In the genomic region with DNA sequence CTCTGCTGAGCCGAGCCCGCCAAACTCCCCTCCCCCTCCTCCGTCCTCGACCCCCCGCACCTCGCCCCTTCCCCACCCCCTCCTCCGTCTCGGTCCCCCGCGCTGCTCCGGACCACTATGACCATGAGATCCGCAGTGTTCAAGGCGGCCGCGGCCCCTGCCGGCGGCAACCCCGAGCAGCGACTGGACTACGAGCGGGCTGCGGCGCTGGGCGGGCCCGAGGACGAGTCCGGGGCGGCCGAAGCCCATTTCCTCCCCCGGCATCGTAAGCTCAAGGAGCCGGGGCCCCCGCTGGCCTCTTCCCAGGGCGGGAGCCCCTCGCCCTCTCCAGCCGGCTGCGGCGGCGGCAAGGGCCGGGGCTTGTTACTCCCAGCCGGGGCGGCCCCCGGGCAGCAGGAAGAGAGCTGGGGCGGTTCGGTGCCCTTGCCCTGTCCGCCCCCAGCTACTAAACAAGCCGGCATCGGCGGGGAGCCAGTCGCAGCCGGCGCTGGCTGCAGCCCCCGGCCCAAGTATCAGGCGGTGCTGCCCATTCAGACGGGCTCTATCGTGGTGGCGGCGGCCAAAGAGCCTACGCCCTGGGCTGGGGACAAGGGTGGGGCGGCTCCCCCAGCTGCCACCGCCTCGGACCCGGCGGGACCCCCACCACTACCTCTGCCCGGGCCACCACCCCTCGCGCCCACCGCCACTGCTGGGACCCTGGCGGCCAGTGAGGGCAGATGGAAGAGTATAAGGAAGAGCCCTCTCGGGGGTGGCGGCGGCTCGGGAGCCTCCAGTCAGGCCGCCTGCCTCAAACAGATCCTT, we compare ENCODE assay signal across 8 mouse cellular contexts. TPM values are rescaled to one million over a fixed set of nuclear protein-coding genes. Genes with fewer than 3 reads are reported as not detected.
DNase-seq lines count a peak whose midpoint lies in the region; ATAC-seq and TF ChIP-seq lines count a peak whose summit lies in the region.

No protein-coding gene starts in this region.

- no peaks in the 10 kb centered on the region for H3K9me3 ChIP-seq in limb, embryonic 10.5 days (replicated peaks)
- H3K9me3 ChIP-seq in midbrain, embryonic 11.5 days (ENCODE audit: control insufficient read depth, low read length), result no peaks in the 10 kb centered on the region
- no peaks in the 10 kb centered on the region for H3K9me3 ChIP-seq in stomach, postnatal 0 days (ENCODE audit: control insufficient read depth, low read length)

- no peaks in the 10 kb centered on the region for H3K27me3 ChIP-seq in limb, embryonic 10.5 days (ENCODE audit: low read depth, poor library complexity, severe bottlenecking)
- no peaks in the 10 kb centered on the region for H3K27me3 ChIP-seq in midbrain, embryonic 11.5 days (ENCODE audit: control insufficient read depth, insufficient read depth, low read length)
- no peaks in the 10 kb centered on the region for H3K27me3 ChIP-seq in stomach, postnatal 0 days (ENCODE audit: control insufficient read depth, insufficient read depth, low read length)

- peaks cover 36% of the 10 kb centered on the region for H3K36me3 ChIP-seq in limb, embryonic 10.5 days
- H3K36me3 ChIP-seq in midbrain, embryonic 11.5 days (ENCODE audit: control insufficient read depth, insufficient read depth, low read length), result peaks cover 9% of the 10 kb centered on the region
- H3K36me3 ChIP-seq in stomach, postnatal 0 days (ENCODE audit: control insufficient read depth, insufficient read depth, low read length), result peaks cover 6% of the 10 kb centered on the region; the same call in 1 of the 2 replicates

- TF ChIP-seq CTCF in stomach, postnatal 0 days (IDR thresholded peaks at IDR 0.05; ENCODE audit: low read depth), result peak; percentile 46

- peak overlapping the region; percentile 97 for H3K4me3 ChIP-seq in limb, embryonic 10.5 days
- peak overlapping the region; percentile 100 for H3K4me3 ChIP-seq in midbrain, embryonic 11.5 days (ENCODE audit: low read depth, low read length)
- peak overlapping the region; percentile 100 for H3K4me3 ChIP-seq in stomach, postnatal 0 days (ENCODE audit: low read depth, low read length)

- H3K4me1 ChIP-seq in limb, embryonic 10.5 days, result peaks cover 53% of the 10 kb centered on the region
- peaks cover 27% of the 10 kb centered on the region for H3K4me1 ChIP-seq in midbrain, embryonic 11.5 days (ENCODE audit: control insufficient read depth, insufficient read depth, low read length)
- 0 out of 2 replicates have a peak, but pooled peaks cover 3% of the 10 kb centered on the region for H3K4me1 ChIP-seq in stomach, postnatal 0 days (replicated peaks; ENCODE audit: control insufficient read depth, insufficient read depth)

- H3K9ac ChIP-seq in midbrain, embryonic 11.5 days (ENCODE audit: low read length), result peak overlapping the region; percentile 99
- H3K9ac ChIP-seq in stomach, postnatal 0 days (ENCODE audit: low read length), result peak overlapping the region; percentile 98

- DNase-seq in embryo, embryonic 10.5 days (ENCODE audit: low spot score), result peak; percentile 60
- DNase-seq in embryo, embryonic 10 days (ENCODE audit: low spot score), result no peak
- peak; percentile 80 for DNase-seq in adrenal gland, postnatal 14 days
- peak; percentile 24 for DNase-seq in heart, postnatal 25 days (ENCODE audit: low spot score)
- no peak for DNase-seq in limb, embryonic 10.5 days (ENCODE audit: low spot score)
- peak; percentile 93 for DNase-seq in midbrain, embryonic 11.5 days (ENCODE audit: low spot score, missing footprints)
- peak; percentile 67 for DNase-seq in stomach, postnatal 0 days (ENCODE audit: low spot score)

- peak; percentile 40 for ATAC-seq in erythroblast, adult 5-6 weeks (replicated peaks; ENCODE audit: low FRiP score, poor library complexity, severe bottlenecking)
- ATAC-seq in midbrain, embryonic 11.5 days (ENCODE audit: low FRiP score), result peak; percentile 64
- peak; percentile 46 for ATAC-seq in stomach, postnatal 0 days (ENCODE audit: low FRiP score, low TSS enrichment)

- TF ChIP-seq EP300 in stomach, postnatal 0 days (optimal IDR thresholded peaks at IDR 0.05), result no peak

- H3K27ac ChIP-seq in limb, embryonic 10.5 days, result peak overlapping the region; percentile 99
- peak overlapping the region; percentile 99 for H3K27ac ChIP-seq in midbrain, embryonic 11.5 days (ENCODE audit: low read depth, low read length)
- peak overlapping the region; percentile 100 for H3K27ac ChIP-seq in stomach, postnatal 0 days (replicated peaks)

- under 1% methylated on average over 66 of the region's 74 CpGs for WGBS in limb, embryonic 10.5 days
- WGBS in midbrain, embryonic 11.5 days, result 1% methylated on average over 62 of the region's 74 CpGs
- WGBS in stomach, postnatal 0 days, result under 1% methylated on average over 45 of the region's 74 CpGs

- intact Hi-C loops in heart, postnatal 25 days (cut with DNase I), result loop anchor here (2.0 kb wide), 1 partner anchor 13 kb away; no protein-coding TSS in a partner anchor

- H3K4me2 ChIP-seq in midbrain, embryonic 11.5 days, result peak overlapping the region; percentile 69
- peak overlapping the region; percentile 82 for H3K4me2 ChIP-seq in stomach, postnatal 0 days (replicated peaks; ENCODE audit: low read depth)

RNA-seq across cellular contexts. Expression of a gene that starts 0.6 kb away (rescaled TPM):
- total RNA-seq in adrenal gland, postnatal 14 days (2021), result 88.5 and 88.7 TPM in 2 replicates
- 30.3 and 42.7 TPM in 2 replicates for total RNA-seq in erythroblast, adult 5-6 weeks (2015; ENCODE audit: low replicate concordance)
- total RNA-seq in erythroblast, adult 5-6 weeks (2017; ENCODE audit: low replicate concordance), result 26.1 and 26.3 TPM in 2 replicates
- total RNA-seq in heart, postnatal 25 days (2021), result 10 to 100 TPM; 73.0 to 78.1 TPM
- polyA plus RNA-seq in limb, embryonic 10.5 days (2016; fragmentation: Nextera tagmentation; extraction: Ambion mirVana), result 22.8 and 25.0 TPM in 2 replicates
- 24.0 and 25.1 TPM in 2 replicates for polyA plus RNA-seq in midbrain, embryonic 11.5 days (2014; fragmentation: Nextera tagmentation; extraction: Ambion mirVana)
- 11.3 and 13.8 TPM in 2 replicates for polyA plus RNA-seq in stomach, postnatal 0 days (2015; fragmentation: Nextera tagmentation; extraction: Ambion mirVana)

RNA-seq across cellular contexts. Expression of a gene that starts 8.8 kb away (rescaled TPM):
- 37.8 and 38.8 TPM in 2 replicates for total RNA-seq in adrenal gland, postnatal 14 days (2021)
- 20.0 and 23.6 TPM in 2 replicates for total RNA-seq in erythroblast, adult 5-6 weeks (2015; ENCODE audit: low replicate concordance)
- 15.7 and 26.5 TPM in 2 replicates for total RNA-seq in erythroblast, adult 5-6 weeks (2017; ENCODE audit: low replicate concordance)
- 10 to 100 TPM; 22.4 to 25.5 TPM for total RNA-seq in heart, postnatal 25 days (2021)
- polyA plus RNA-seq in limb, embryonic 10.5 days (2016; fragmentation: Nextera tagmentation; extraction: Ambion mirVana), result 46.7 and 51.9 TPM in 2 replicates
- 51.9 and 53.1 TPM in 2 replicates for polyA plus RNA-seq in midbrain, embryonic 11.5 days (2014; fragmentation: Nextera tagmentation; extraction: Ambion mirVana)
- polyA plus RNA-seq in stomach, postnatal 0 days (2015; fragmentation: Nextera tagmentation; extraction: Ambion mirVana), result 12.4 and 14.8 TPM in 2 replicates

RNA-seq across cellular contexts. Expression of a gene that starts 20.8 kb away (rescaled TPM):
- total RNA-seq in adrenal gland, postnatal 14 days (2021), result 32.9 and 51.0 TPM in 2 replicates
- not detected in 2 replicates for total RNA-seq in erythroblast, adult 5-6 weeks (2015; ENCODE audit: low replicate concordance)
- total RNA-seq in erythroblast, adult 5-6 weeks (2017; ENCODE audit: low replicate concordance), result 0.26 and 0.42 TPM in 2 replicates
- 100 to 1,000 TPM in 1 of 2 experiments, 10 to 100 TPM in 1; 61.2 to 129 TPM for total RNA-seq in heart, postnatal 25 days (2021)
- polyA plus RNA-seq in limb, embryonic 10.5 days (2016; fragmentation: Nextera tagmentation; extraction: Ambion mirVana), result 1.2 and 1.5 TPM in 2 replicates
- 0.93 and 1.2 TPM in 2 replicates for polyA plus RNA-seq in midbrain, embryonic 11.5 days (2014; fragmentation: Nextera tagmentation; extraction: Ambion mirVana)
- polyA plus RNA-seq in stomach, postnatal 0 days (2015; fragmentation: Nextera tagmentation; extraction: Ambion mirVana), result 7.5 and 7.9 TPM in 2 replicates

RNA-seq across cellular contexts. Expression of a gene that starts 40.7 kb away (rescaled TPM):
- 0.79 and 0.93 TPM in 2 replicates for total RNA-seq in adrenal gland, postnatal 14 days (2021)
- not detected in 2 replicates for total RNA-seq in erythroblast, adult 5-6 weeks (2015; ENCODE audit: low replicate concordance)
- 0.42 TPM in 1 of 2 replicates, not detected in the other for total RNA-seq in erythroblast, adult 5-6 weeks (2017; ENCODE audit: low replicate concordance)
- total RNA-seq in heart, postnatal 25 days (2021), result under 1 TPM; 0.60 to 0.78 TPM
- polyA plus RNA-seq in limb, embryonic 10.5 days (2016; fragmentation: Nextera tagmentation; extraction: Ambion mirVana), result 1.4 and 1.9 TPM in 2 replicates
- 1.6 and 1.8 TPM in 2 replicates for polyA plus RNA-seq in midbrain, embryonic 11.5 days (2014; fragmentation: Nextera tagmentation; extraction: Ambion mirVana)
- 6.9 and 7.7 TPM in 2 replicates for polyA plus RNA-seq in stomach, postnatal 0 days (2015; fragmentation: Nextera tagmentation; extraction: Ambion mirVana)

RNA-seq across cellular contexts. Expression of a gene that starts 55.5 kb away (rescaled TPM):
- total RNA-seq in adrenal gland, postnatal 14 days (2021), result 106 and 124 TPM in 2 replicates
- total RNA-seq in erythroblast, adult 5-6 weeks (2015; ENCODE audit: low replicate concordance), result 1.9 and 5.0 TPM in 2 replicates
- total RNA-seq in erythroblast, adult 5-6 weeks (2017; ENCODE audit: low replicate concordance), result 4.3 and 8.1 TPM in 2 replicates
- total RNA-seq in heart, postnatal 25 days (2021), result 100 to 1,000 TPM; 102 to 117 TPM
- polyA plus RNA-seq in limb, embryonic 10.5 days (2016; fragmentation: Nextera tagmentation; extraction: Ambion mirVana), result 6.3 and 11.6 TPM in 2 replicates
- polyA plus RNA-seq in midbrain, embryonic 11.5 days (2014; fragmentation: Nextera tagmentation; extraction: Ambion mirVana), result 21.9 and 23.7 TPM in 2 replicates
- polyA plus RNA-seq in stomach, postnatal 0 days (2015; fragmentation: Nextera tagmentation; extraction: Ambion mirVana), result 24.0 and 24.5 TPM in 2 replicates

Comparison
In these comparisons a context has a peak if more than half of its experiments do, and no peak if none do; other contexts are left out.
1. DNase-seq: peak in embryo, embryonic 10.5 days (single experiment), adrenal gland, postnatal 14 days (single experiment), heart, postnatal 25 days (single experiment), midbrain, embryonic 11.5 days (single experiment) and stomach, postnatal 0 days (single experiment); none in embryo, embryonic 10 days (single experiment) and limb, embryonic 10.5 days (single experiment).
2. RNA of a gene that starts 20.8 kb away (total RNA-seq): 61.2 to 129 TPM in heart, postnatal 25 days and 32.9 to 51.0 TPM in adrenal gland, postnatal 14 days; 0.26 to 0.42 TPM in erythroblast, adult 5-6 weeks; every median in the first group is over 10 times any median in the second.
3. Peak in every context shown above with its lines, with median percentiles within 50 percentile points of each other: ATAC-seq, H3K27ac ChIP-seq and H3K4me3 ChIP-seq.